Mouse (Mus musculus): ENCODE data around the gene Kdf1. TPM values are rescaled to one million over a fixed set of nuclear protein-coding genes. Genes with fewer than 3 reads are reported as not detected.

Gene Kdf1
- total RNA-seq, 2 experiments from 2014 or later = 2.1 to 3.1 TPM

GRCm38 (mm10) chr4:133553448-133554330, 34.9 kb downstream of the Kdf1 start:
- peak; percentile 42 for DNase-seq

- peak; percentile 26 for DNase-seq
Measured at GRCm38 (mm10) chr4:133557041-133557717, 38.4 kb downstream of the Kdf1 start.

GRCm38 (mm10) chr4:133559846-133560245, 41.1 kb downstream of the Kdf1 start:
- DNase-seq = no peak

- no peak for DNase-seq
Measured at GRCm38 (mm10) chr4:133561622-133562021, 42.9 kb downstream of the Kdf1 start.

GRCm38 (mm10) chr4:133563123-133563571, 44.4 kb downstream of the Kdf1 start:
- DNase-seq = peak; percentile 90

GRCm38 (mm10) chr4:133567251-133567650, 48.5 kb downstream of the Kdf1 start:
- DNase-seq = no peak

- DNase-seq = no peak
Measured at GRCm38 (mm10) chr4:133569291-133570065, 50.7 kb downstream of the Kdf1 start.

GRCm38 (mm10) chr4:133570066-133570466, 51.3 kb downstream of the Kdf1 start:
- DNase-seq = peak; percentile 65

- peak; percentile 94 for DNase-seq
Measured at GRCm38 (mm10) chr4:133574070-133574842, 55.5 kb downstream of the Kdf1 start, which contains the start of gene Gpatch3. Gene Gpatch3 (plus strand): TSS chr4:133574745.

GRCm38 (mm10) chr4:133574843-133575202, 56.1 kb downstream of the Kdf1 start:
- DNase-seq = no peak

- DNase-seq = no peak
Measured at GRCm38 (mm10) chr4:133577983-133578382, 59.2 kb downstream of the Kdf1 start.

Small RNA genes lying within 50 kb of the gene (microRNA-seq; reads per million reads assigned to microRNA genes)
- gene Gm23158 = not detected

Other genes starting within 250 kb of the Kdf1 start
- 10 to 100 TPM; 49.5 to 54.8 TPM for gene Tmem222, start 241.2 kb upstream of the Kdf1 start, total RNA-seq (2021)
- 10 to 100 TPM; 46.3 to 50.1 TPM for gene Wdtc1, start 165.5 kb upstream of the Kdf1 start, total RNA-seq (2021)
- 10 to 100 TPM; 31.9 to 42.5 TPM for gene Slc9a1, start 149.3 kb upstream of the Kdf1 start, total RNA-seq (2021)
- 1 to 10 TPM in 1 of 2 experiments, under 1 TPM in 1; 0.58 to 1.2 TPM for gene Tent5b, start 38.8 kb upstream of the Kdf1 start, total RNA-seq (2021)
- gene Trnp1, start 20.4 kb upstream of the Kdf1 start, total RNA-seq (2021) = 1 to 10 TPM; 6.2 to 9.3 TPM
- gene Nudc, start 27.0 kb downstream of the Kdf1 start, total RNA-seq (2021) = 100 to 1,000 TPM in 1 of 2 experiments, 10 to 100 TPM in 1; 95.6 to 102 TPM
- 10 to 100 TPM; 18.0 to 19.3 TPM for gene Nr0b2, start 34.4 kb downstream of the Kdf1 start, total RNA-seq (2021)
- 1 to 10 TPM; 5.7 to 8.1 TPM for gene Gpatch3, start 55.8 kb downstream of the Kdf1 start, total RNA-seq (2021)
- gene Gpn2, start 65.4 kb downstream of the Kdf1 start, total RNA-seq (2021) = 10 to 100 TPM; 12.9 to 13.3 TPM
- gene Sfn, start 83.2 kb downstream of the Kdf1 start, total RNA-seq (2021) = 1 to 10 TPM; 2.2 to 3.8 TPM
- gene Zdhhc18, start 131.2 kb downstream of the Kdf1 start, total RNA-seq (2021) = 10 to 100 TPM; 25.3 to 26.0 TPM
- 10 to 100 TPM; 11.9 to 18.6 TPM for gene Pigv, start 153.7 kb downstream of the Kdf1 start, total RNA-seq (2021)
- 10 to 100 TPM; 46.7 to 63.4 TPM for gene Arid1a, start 237.8 kb downstream of the Kdf1 start, total RNA-seq (2021)